Mouse (Mus musculus) stomach, postnatal 0 days (tissue): ENCODE results near the gene Erv3.

ENCODE experiments used
- CTCF ChIP-seq: IDR thresholded peaks from 2 replicates; pipeline ENCODE4 v1.5.1; 2016; ENCODE audit warnings: antibody characterized with exemption, low read depth, mild to moderate bottlenecking, moderate library complexity
- EP300 ChIP-seq: optimal IDR thresholded peaks from 2 replicates; pipeline ENCODE3; 2016; ENCODE audit warnings: antibody characterized with exemption

GRCm38 (mm10) chr2:131834296-131834695 is 25.3 kb downstream of the Erv3 start:
- TF ChIP-seq CTCF (no peak), EP300 (no peak)
